Comparison of ENCODE assay signal across 20 mouse cellular contexts in the genomic region with DNA sequence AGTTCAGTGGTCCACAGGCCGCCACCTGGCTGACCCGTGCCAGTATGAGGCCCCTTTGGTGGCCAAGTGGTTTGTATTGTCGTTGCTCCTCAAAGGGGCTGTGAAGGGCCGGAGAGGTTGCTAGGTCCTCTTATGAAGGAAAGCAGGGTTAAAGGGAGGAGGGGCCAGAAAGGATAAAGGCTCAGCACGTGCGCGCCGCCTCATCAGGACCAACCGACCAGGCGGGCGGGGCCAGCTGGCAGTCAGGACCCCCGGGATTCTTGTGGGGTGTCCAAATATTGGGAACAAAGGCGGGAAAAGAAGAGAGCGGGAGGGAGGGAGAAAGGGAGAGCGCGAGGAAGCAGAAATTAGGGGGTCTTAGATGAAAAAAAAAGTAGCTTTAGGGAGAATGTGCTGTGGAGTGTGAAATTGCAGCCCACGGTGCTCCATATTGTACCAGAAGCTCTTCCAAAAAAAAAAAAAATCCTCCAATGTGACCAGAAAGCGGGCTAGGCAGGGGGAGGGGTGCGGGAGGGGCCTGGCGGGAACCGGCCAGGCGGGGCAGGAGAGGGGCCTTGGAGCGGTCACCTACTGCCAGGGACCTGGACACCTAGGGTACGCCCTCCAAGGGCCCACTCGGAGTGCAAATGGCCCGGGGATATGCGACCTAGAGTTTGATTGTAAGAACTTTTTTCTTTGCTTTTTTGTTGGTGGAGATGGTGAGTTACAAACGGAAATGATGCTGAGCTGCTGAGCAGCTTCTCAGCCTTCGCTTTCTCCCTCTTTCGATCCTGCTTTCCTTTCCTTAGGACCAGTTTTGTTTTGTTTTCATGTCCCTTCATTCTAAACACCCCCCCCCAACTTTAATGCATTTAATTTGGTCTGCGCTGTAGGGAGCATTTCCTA. TPM values are rescaled to one million over a fixed set of nuclear protein-coding genes. Genes with fewer than 3 reads are reported as not detected.
A peak's percentile ranks its signal among the peaks of the same experiment; 100 is the strongest.
DNase-seq lines count a peak whose midpoint lies in the region; ATAC-seq and TF ChIP-seq lines count a peak whose summit lies in the region.
"Had no signal": no experiment of that assay in that cellular context is flagged by ENCODE, and none has a peak within 500 bp of the region (broad histone marks: within the 10 kb centered on the region; RNA-seq: fewer than 3 reads in every experiment).

No protein-coding gene starts in this region.

- H3K4me2 ChIP-seq in forebrain, postnatal 0 days (ENCODE audit: low read depth) = no peak overlapping the region
- H3K4me2 ChIP-seq in hindbrain, postnatal 0 days (ENCODE audit: low read depth, low read length) = peak overlapping the region; percentile 11; the same call in 1 of the 2 replicates
- H3K4me2 ChIP-seq: embryonic facial prominence, embryonic 15.5 days; intestine, embryonic 15.5 days; liver, embryonic 12.5 days had no signal

- TF ChIP-seq CTCF in forebrain, postnatal 0 days (IDR thresholded peaks at IDR 0.05; ENCODE audit: low read depth) = no peak
- TF ChIP-seq CTCF in hindbrain, postnatal 0 days (IDR thresholded peaks at IDR 0.05; ENCODE audit: low read depth) = no peak

- H3K27ac ChIP-seq in forebrain, embryonic 10.5 days = no peak overlapping the region
- H3K27ac ChIP-seq in forebrain, postnatal 0 days (ENCODE audit: low read depth, low read length) = no peak overlapping the region
- H3K27ac ChIP-seq in hindbrain, postnatal 0 days = no peak overlapping the region
- H3K27ac ChIP-seq: embryonic facial prominence, embryonic 15.5 days; intestine, embryonic 15.5 days; liver, embryonic 12.5 days had no signal

- peak overlapping the region; percentile 15 for H3K4me3 ChIP-seq in forebrain, embryonic 10.5 days
- no peak overlapping the region for H3K4me3 ChIP-seq in forebrain, postnatal 0 days (ENCODE audit: low read depth, low read length)
- H3K4me3 ChIP-seq in hindbrain, postnatal 0 days (ENCODE audit: low read length) = peak overlapping the region; percentile 6; the same call in 1 of the 2 replicates
- H3K4me3 ChIP-seq: embryonic facial prominence, embryonic 15.5 days; intestine, embryonic 15.5 days; liver, embryonic 12.5 days had no signal

- no peak for ATAC-seq in forebrain, postnatal 0 days
- ATAC-seq in hindbrain, postnatal 0 days = no peak
- no peak for ATAC-seq in frontal cortex, adult (ENCODE audit: low TSS enrichment)
- ATAC-seq: forebrain, embryonic 16.5 days; intestine, embryonic 15.5 days; liver, embryonic 12.5 days had no signal

- no peaks in the 10 kb centered on the region for H3K36me3 ChIP-seq in forebrain, embryonic 10.5 days (replicated peaks)
- no peaks in the 10 kb centered on the region for H3K36me3 ChIP-seq in forebrain, postnatal 0 days (ENCODE audit: insufficient read depth)
- H3K36me3 ChIP-seq in hindbrain, postnatal 0 days (ENCODE audit: insufficient read depth, low read length) = no peaks in the 10 kb centered on the region
- H3K36me3 ChIP-seq: embryonic facial prominence, embryonic 15.5 days; intestine, embryonic 15.5 days; liver, embryonic 12.5 days had no signal

- no peak overlapping the region for H3K9ac ChIP-seq in forebrain, postnatal 0 days
- H3K9ac ChIP-seq in hindbrain, postnatal 0 days (replicated peaks; ENCODE audit: low read length) = no peak overlapping the region
- H3K9ac ChIP-seq: embryonic facial prominence, embryonic 15.5 days; intestine, embryonic 15.5 days; liver, embryonic 12.5 days had no signal

- under 1% methylated on average over 31 of the region's 31 CpGs for WGBS in forebrain, embryonic 10.5 days
- under 1% methylated on average over 31 of the region's 31 CpGs for WGBS in forebrain, postnatal 0 days
- WGBS in hindbrain, postnatal 0 days = 2% methylated on average over 31 of the region's 31 CpGs

- no peaks in the 10 kb centered on the region for H3K9me3 ChIP-seq in forebrain, embryonic 10.5 days
- no peaks in the 10 kb centered on the region for H3K9me3 ChIP-seq in forebrain, postnatal 0 days (ENCODE audit: low read length)
- H3K9me3 ChIP-seq in hindbrain, postnatal 0 days (ENCODE audit: low read length) = no peaks in the 10 kb centered on the region
- H3K9me3 ChIP-seq: embryonic facial prominence, embryonic 15.5 days; intestine, embryonic 15.5 days; liver, embryonic 12.5 days had no signal

- peaks cover 100% of the 10 kb centered on the region for H3K27me3 ChIP-seq in forebrain, embryonic 10.5 days (ENCODE audit: poor library complexity, severe bottlenecking)
- peaks cover 85% of the 10 kb centered on the region for H3K27me3 ChIP-seq in forebrain, postnatal 0 days (ENCODE audit: insufficient read depth, low read length)
- peaks cover 89% of the 10 kb centered on the region for H3K27me3 ChIP-seq in hindbrain, postnatal 0 days (ENCODE audit: insufficient read depth, low read length)

- DNase-seq in forebrain, embryonic 10.5 days (ENCODE audit: extremely low spot score, low spot score) = peak; percentile 64
- DNase-seq in forebrain, postnatal 0 days = no peak
- peak; percentile 56 for DNase-seq in embryo, embryonic 9.5 days (ENCODE audit: extremely low spot score)
- no peak for DNase-seq in hindbrain, postnatal 0 days (ENCODE audit: low spot score)
- peak; percentile 40 for DNase-seq in neural tube, embryonic 10.5 days (ENCODE audit: extremely low spot score, low spot score)
- DNase-seq in frontal cortex, postnatal 14 days (ENCODE audit: low spot score in 2 of 2) = no peak
- DNase-seq in layer of hippocampus, postnatal 14 days (ENCODE audit: low spot score in 2 of 2) = no peak
- DNase-seq: adrenal gland, postnatal 10 days; cerebellum, adult 9-10 months; heart, adult 18-20 months; heart, postnatal 10 days; retina, postnatal 1 day had no signal

- H3K4me1 ChIP-seq in forebrain, embryonic 10.5 days = peaks cover 85% of the 10 kb centered on the region
- no peaks in the 10 kb centered on the region for H3K4me1 ChIP-seq in forebrain, postnatal 0 days (ENCODE audit: insufficient read depth)
- H3K4me1 ChIP-seq in hindbrain, postnatal 0 days (ENCODE audit: insufficient read depth, low read length) = no peaks in the 10 kb centered on the region

RNA-seq across cellular contexts. Expression of gene Pax2, which starts 3.5 kb away (rescaled TPM):
- polyA plus RNA-seq in forebrain, embryonic 10.5 days (2016; fragmentation: Nextera tagmentation; extraction: Ambion mirVana) = 0.56 and 0.81 TPM in 2 replicates
- 0.05 TPM in 1 of 2 replicates, not detected in the other for total RNA-seq in forebrain, postnatal 0 days (2014; rRNA removed)
- polyA plus RNA-seq in forebrain, postnatal 0 days (2015; fragmentation: Nextera tagmentation; extraction: Ambion mirVana) = 0.06 TPM in 2 replicates
- 8.1 and 9.0 TPM in 2 replicates for total RNA-seq in hindbrain, postnatal 0 days (2014; rRNA removed)
- polyA plus RNA-seq in hindbrain, postnatal 0 days (2015; fragmentation: Nextera tagmentation; extraction: Ambion mirVana) = 9.6 and 11.2 TPM in 2 replicates
- total RNA-seq in layer of hippocampus, postnatal 14 days (2021) = under 1 TPM; 0.24 to 0.28 TPM
- total RNA-seq: adrenal gland, postnatal 10 days; heart, adult 18-20 months; heart, postnatal 10 days; left cerebral cortex, postnatal 10 days had no signal
- polyA plus RNA-seq: forebrain, embryonic 16.5 days; liver, embryonic 12.5 days; lung, embryonic 16.5 days; spleen, adult 2 months had no signal

Comparison
In these comparisons a context has a peak if more than half of its experiments do, and no peak if none do; other contexts are left out.
1. DNase-seq: peak in forebrain, embryonic 10.5 days (single experiment), embryo, embryonic 9.5 days (single experiment) and neural tube, embryonic 10.5 days (single experiment); none in forebrain, postnatal 0 days (single experiment), hindbrain, postnatal 0 days (single experiment), frontal cortex, postnatal 14 days (0 of 2) and layer of hippocampus, postnatal 14 days (0 of 2).